Mouse (Mus musculus) kidney, adult 2 months (tissue): ENCODE measurements at regions not wholly inside any gene's neighbourhood (a gene's known extent, or its start where the extent isn't known, plus 50 kb on each side); places are given as distances from the start of the nearest gene placed in this dataset.

Experiments
- CTCF ChIP-seq: fragments of 200-500 bp; conservative IDR thresholded peaks from 2 replicates; pipeline ENCODE4 v1.5.1; 2011; ENCODE audit warnings: low read depth, mild to moderate bottlenecking, control low read depth, low read length, moderate library complexity, mixed read lengths; ENCODE audit not compliant: insufficient read depth, insufficient read length
- POLR2A ChIP-seq: fragments of 200-500 bp; IDR thresholded peaks from one replicate; pipeline ENCODE4 v1.6.1; 2011; ENCODE audit warnings: low read depth, low read length, control low read depth

GRCm38 (mm10) chr10:124945257-124945656 is 444.0 kb downstream of the Slc16a7 start:
- TF ChIP-seq CTCF (no peak), POLR2A (no peak)
